Mouse (Mus musculus) liver, embryonic 15.5 days (tissue): ENCODE measurements around the gene Ces1g. TPM values are rescaled to one million over a fixed set of nuclear protein-coding genes. Genes with fewer than 3 reads are reported as not detected.

Experiments
- ATAC-seq: fragments of 200-750 bp; cut with Nextera tagmentation; 2 replicates; pipeline ENCODE4 v1.8.0; 2017; ENCODE audit warnings: moderate number of reproducible peaks, mild to moderate bottlenecking, moderate library complexity; ENCODE audit not compliant: insufficient read depth
- H3K27ac ChIP-seq: fragments of 300-500 bp; sonication (generic); replicated peaks from 2 replicates; pipeline ENCODE4 v1.5.1; 2015; ENCODE audit warnings: mild to moderate bottlenecking, inconsistent platforms
- H3K27me3 ChIP-seq: fragments of 300-500 bp; sonication (generic); 2 replicates; pipeline ENCODE4 v1.6.1; 2015; ENCODE audit warnings: mild to moderate bottlenecking, inconsistent platforms
- H3K36me3 ChIP-seq: fragments of 300-500 bp; sonication (generic); replicated peaks from 2 replicates; pipeline ENCODE4 v1.6.1; 2015; ENCODE audit warnings: moderate library complexity, mild to moderate bottlenecking, inconsistent platforms
- H3K4me1 ChIP-seq: fragments of 300-500 bp; sonication (generic); replicated peaks from 2 replicates; pipeline ENCODE4 v1.6.1; 2015; ENCODE audit warnings: inconsistent platforms
- H3K4me2 ChIP-seq: fragments of 300-500 bp; sonication (generic); 2 replicates; pipeline ENCODE4 v1.6.1; 2015; ENCODE audit warnings: moderate library complexity, mild to moderate bottlenecking, inconsistent platforms
- H3K4me3 ChIP-seq: fragments of 300-500 bp; sonication (generic); replicated peaks from 2 replicates; pipeline ENCODE4 v1.5.1; 2015; ENCODE audit warnings: mild to moderate bottlenecking, inconsistent platforms
- H3K9ac ChIP-seq: fragments of 300-500 bp; sonication (generic); 2 replicates; pipeline ENCODE4 v1.6.1; 2015; ENCODE audit warnings: moderate library complexity, mild to moderate bottlenecking, inconsistent platforms
- H3K9me3 ChIP-seq: fragments of 300-500 bp; sonication (generic); replicated peaks from 2 replicates; pipeline ENCODE4 v1.6.1; 2016; ENCODE audit warnings: inconsistent platforms
- WGBS: fragments of 180-500 bp; shearing (Covaris S2); methylation state at CpG from one replicate; pipeline ENCODE4 v1.1.7; 2015; ENCODE audit warnings: mixed read lengths; ENCODE audit not compliant: insufficient replicate concordance; 5-methylcytosine and 5-hydroxymethylcytosine counted together
- polyA plus RNA-seq: library from polyadenylated mRNA; unstranded; fragments of >200 nt; fragmentation: Nextera tagmentation; extraction: Ambion mirVana; gene quantifications from 2 replicates; pipeline ENCODE4 v1.2.1, GENCODE M21; 2015

The Ces1g gene
- polyA plus RNA-seq: 3.0 and 3.8 TPM in 2 replicates

DNA sequence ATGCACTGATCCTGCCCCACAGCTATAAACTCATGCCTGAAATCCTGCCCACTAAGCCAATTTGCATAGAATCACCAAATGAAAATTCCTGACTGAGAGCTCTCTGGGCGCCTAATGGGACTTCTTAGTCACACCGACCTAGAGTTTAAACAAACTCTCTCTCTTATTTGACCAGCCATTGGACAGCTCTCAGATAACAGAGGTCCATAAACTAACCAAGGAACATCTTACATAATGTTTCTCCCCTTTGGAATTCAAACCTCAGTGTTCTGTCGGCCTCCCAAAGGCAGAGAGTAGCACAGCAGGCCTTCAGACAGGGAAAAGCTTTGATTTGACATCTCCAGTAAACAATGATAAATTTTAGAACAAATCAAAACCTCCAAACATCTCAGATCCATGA is at the start of gene Ces1g:
Ces1g (minus strand) TSS at position 102 of the 400 bp plus-strand sequence.
- H3K4me2 ChIP-seq: no peak within 1 kb of the TSS
- H3K4me3 ChIP-seq: no peak within 1 kb of the TSS
- no peak for ATAC-seq
- H3K36me3 ChIP-seq: no peaks in the 10 kb centered on the region
- no peak within 1 kb of the TSS for H3K27ac ChIP-seq
- no peaks in the 10 kb centered on the region for H3K27me3 ChIP-seq
- H3K9ac ChIP-seq: no peak within 1 kb of the TSS
- 28% methylated on average over 3 of the region's 3 CpGs for WGBS
- no peaks in the 10 kb centered on the region for H3K9me3 ChIP-seq
- H3K4me1 ChIP-seq: no peaks in the 10 kb centered on the region

DNA sequence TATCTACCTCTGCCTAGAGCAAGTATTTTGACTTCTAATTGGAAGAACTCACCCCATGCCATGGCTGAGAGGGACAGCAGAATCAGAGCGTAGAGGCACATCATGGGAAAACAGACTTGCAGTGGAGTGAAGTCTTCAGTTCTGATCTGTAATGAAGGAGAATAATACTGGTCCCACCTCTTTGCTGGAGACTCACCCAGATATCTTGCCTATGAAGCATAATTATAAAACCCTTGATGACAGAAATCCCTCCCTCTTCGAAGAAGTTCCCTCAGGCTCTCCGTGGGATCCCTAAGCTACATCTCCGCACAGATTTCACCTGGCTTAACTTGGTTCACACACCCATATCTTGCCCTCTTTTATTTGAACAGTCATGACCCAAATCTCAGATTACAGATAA is 42.5 kb upstream of the Ces1g start, which contains the start of gene Ces1h:
Ces1h (minus strand) TSS at position 101 of the 400 bp plus-strand sequence.
- no peak within 1 kb of the TSS for H3K4me2 ChIP-seq
- H3K4me1 ChIP-seq: no peaks in the 10 kb centered on the region
- 66% methylated on average over 4 of the region's 4 CpGs for WGBS
- no peaks in the 10 kb centered on the region for H3K9me3 ChIP-seq
- H3K27me3 ChIP-seq: no peaks in the 10 kb centered on the region
- H3K36me3 ChIP-seq: no peaks in the 10 kb centered on the region
- no peak for ATAC-seq
- no peak within 1 kb of the TSS for H3K27ac ChIP-seq
- H3K4me3 ChIP-seq: no peak within 1 kb of the TSS
- H3K9ac ChIP-seq: no peak within 1 kb of the TSS

DNA sequence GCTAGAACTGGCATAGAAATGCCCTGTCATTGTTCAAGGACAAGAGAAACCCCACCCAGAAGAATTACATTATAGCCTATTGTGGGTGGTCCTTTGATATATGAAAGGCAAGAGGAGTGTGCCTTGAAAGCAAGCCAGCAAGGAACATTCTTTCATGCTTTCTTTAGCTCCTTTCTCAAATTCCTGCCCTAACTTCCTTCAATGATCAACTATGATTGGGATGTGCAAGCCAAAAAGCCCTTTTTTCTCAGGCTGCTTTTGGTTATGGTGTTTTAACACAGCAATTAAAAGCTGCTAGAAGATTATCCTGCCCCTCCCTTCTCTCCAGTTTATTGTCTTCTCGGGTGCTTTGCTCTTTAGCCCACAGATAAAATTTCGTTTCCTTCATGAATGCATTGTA is 32.4 kb upstream of the Ces1g start:
- Histone ChIP-seq H3K9me3 (no peaks in the 10 kb centered on the region), H3K27ac (no peak overlapping the region), H3K9ac (no peak overlapping the region), H3K36me3 (no peaks in the 10 kb centered on the region), H3K4me1 (no peaks in the 10 kb centered on the region), H3K4me2 (no peak overlapping the region), H3K27me3 (no peaks in the 10 kb centered on the region), H3K4me3 (no peak overlapping the region)
- WGBS: 23% methylated on average over 2 of the region's 2 CpGs
- no peak for ATAC-seq

DNA sequence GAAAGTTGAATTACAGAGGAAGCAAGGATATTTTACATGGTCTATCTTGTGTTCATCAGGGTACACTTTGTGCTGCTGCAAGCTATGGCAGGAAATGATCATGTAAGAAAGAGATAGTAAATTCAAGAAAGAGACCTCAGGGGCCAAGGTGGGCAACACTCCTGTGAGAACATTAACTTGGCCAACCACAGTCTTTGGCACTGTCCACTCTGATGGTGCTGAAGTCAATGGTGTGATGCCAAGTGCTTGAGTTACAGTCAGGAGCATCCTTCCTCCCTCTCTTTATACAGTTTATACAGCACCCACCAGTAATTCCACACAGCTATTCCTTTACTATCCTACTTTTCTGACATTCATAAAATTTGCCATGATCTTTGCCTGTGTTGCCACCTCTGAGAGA is 23.0 kb upstream of the Ces1g start:
- H3K4me2 ChIP-seq: no peak overlapping the region
- H3K27ac ChIP-seq: no peak overlapping the region
- H3K36me3 ChIP-seq: no peaks in the 10 kb centered on the region
- no peak overlapping the region for H3K9ac ChIP-seq
- H3K4me3 ChIP-seq: no peak overlapping the region
- no peaks in the 10 kb centered on the region for H3K27me3 ChIP-seq
- no peaks in the 10 kb centered on the region for H3K9me3 ChIP-seq
- no peak for ATAC-seq
- H3K4me1 ChIP-seq: no peaks in the 10 kb centered on the region

DNA sequence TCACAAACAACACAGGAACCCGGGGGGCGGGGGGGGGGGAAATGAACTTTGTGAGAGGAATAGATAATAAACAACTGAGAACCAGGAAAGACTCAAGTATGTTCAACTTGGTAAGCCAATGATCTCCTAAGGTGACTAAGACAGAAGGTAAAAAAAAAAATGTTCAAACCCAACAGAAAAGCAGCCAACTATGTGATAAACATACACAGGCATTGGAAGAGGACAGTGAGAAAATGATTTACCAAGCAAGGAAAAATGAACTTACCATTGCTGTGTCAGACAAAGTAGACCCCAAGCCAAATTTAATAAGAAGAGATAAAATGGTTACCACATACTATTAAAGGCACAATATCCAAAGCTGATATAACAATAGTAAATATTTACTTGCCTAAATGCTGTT is 2.4 kb upstream of the Ces1g start:
- no peak overlapping the region for H3K4me2 ChIP-seq
- no peak overlapping the region for H3K4me3 ChIP-seq
- WGBS: 72% methylated on average over 2 of the region's 2 CpGs
- no peaks in the 10 kb centered on the region for H3K27me3 ChIP-seq
- ATAC-seq: no peak
- H3K4me1 ChIP-seq: no peaks in the 10 kb centered on the region
- no peak overlapping the region for H3K27ac ChIP-seq
- no peaks in the 10 kb centered on the region for H3K36me3 ChIP-seq
- no peaks in the 10 kb centered on the region for H3K9me3 ChIP-seq
- H3K9ac ChIP-seq: no peak overlapping the region

DNA sequence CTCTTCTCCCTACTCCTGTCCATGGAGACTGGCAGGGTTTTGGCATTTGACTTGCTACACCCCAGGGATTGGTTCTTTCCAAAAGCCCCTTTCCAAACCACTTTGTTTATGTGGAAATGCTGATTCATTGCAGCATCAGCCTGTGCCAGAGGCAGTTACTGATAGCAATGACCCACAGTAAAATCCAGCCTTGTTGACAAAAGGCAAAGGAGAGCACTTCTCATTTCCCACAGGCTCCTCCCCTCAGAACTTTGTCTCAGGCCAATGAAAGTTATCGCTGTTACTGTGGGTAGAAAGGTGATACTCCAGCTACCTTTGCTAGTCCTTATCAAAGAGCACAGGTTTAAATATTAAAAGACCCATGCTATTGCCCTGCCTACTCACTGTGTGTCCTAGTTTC is 4.4 kb downstream of the Ces1g start:
- Histone ChIP-seq H3K27me3 (no peaks in the 10 kb centered on the region), H3K9me3 (no peaks in the 10 kb centered on the region), H3K36me3 (no peaks in the 10 kb centered on the region), H3K27ac (0 out of 2 replicates have a peak overlapping the region, but pooled peaks have one; percentile 25), H3K4me1 (no peaks in the 10 kb centered on the region), H3K4me3 (no peak overlapping the region), H3K4me2 (no peak overlapping the region), H3K9ac (no peak overlapping the region)
- peak; percentile 67 for ATAC-seq
- WGBS: 64% methylated on average over 1 of the region's 1 CpGs

DNA sequence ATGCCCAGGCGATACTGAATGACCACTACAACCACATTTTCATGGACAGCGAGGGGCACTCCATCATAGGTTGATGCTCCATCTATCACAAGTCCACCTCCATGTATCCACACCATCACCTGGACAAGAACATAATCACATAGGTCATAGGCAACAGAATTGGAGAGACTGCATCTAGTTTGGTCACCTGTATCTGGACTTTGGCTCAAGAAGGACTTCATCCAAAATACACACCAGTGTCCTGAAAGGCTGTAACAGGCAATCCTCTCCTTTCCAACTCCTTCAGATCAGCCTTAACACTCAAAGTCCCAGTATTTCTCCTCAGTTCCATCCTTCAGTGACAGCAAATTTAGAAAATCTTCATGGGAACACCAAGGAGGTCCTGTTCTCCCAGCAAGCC is 6.0 kb downstream of the Ces1g start:
- no peak overlapping the region for H3K9ac ChIP-seq
- 59% methylated on average over 2 of the region's 2 CpGs for WGBS
- no peak for ATAC-seq
- H3K27ac ChIP-seq: no peak overlapping the region
- H3K4me1 ChIP-seq: no peaks in the 10 kb centered on the region
- no peaks in the 10 kb centered on the region for H3K27me3 ChIP-seq
- H3K9me3 ChIP-seq: no peaks in the 10 kb centered on the region
- H3K36me3 ChIP-seq: no peaks in the 10 kb centered on the region
- no peak overlapping the region for H3K4me2 ChIP-seq
- H3K4me3 ChIP-seq: no peak overlapping the region

DNA sequence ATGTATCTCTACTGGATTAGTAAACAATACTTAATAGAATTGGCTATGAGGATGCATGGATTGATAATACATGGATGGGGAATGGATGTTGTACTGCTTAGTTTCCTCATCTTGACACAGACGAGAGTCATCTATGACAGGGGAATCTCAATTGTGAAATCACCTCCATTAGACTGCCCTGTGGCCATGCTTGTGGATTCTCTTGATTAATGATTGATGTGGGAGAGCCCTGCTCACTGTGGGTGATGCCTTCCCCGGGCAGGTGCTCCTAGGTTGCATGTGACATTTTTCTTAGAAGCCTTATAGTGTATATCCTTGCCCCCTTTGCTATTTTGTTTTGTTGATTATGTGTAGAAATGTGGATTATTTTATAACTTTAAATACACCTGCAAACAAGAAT is 12.0 kb downstream of the Ces1g start:
- Histone ChIP-seq H3K27ac (no peak overlapping the region), H3K4me3 (no peak overlapping the region), H3K4me2 (no peak overlapping the region), H3K9ac (no peak overlapping the region), H3K9me3 (no peaks in the 10 kb centered on the region), H3K4me1 (no peaks in the 10 kb centered on the region), H3K36me3 (no peaks in the 10 kb centered on the region), H3K27me3 (no peaks in the 10 kb centered on the region)
- peak; percentile 64; the same call in 1 of the 2 replicates for ATAC-seq
- 28% methylated on average over 2 of the region's 2 CpGs for WGBS

DNA sequence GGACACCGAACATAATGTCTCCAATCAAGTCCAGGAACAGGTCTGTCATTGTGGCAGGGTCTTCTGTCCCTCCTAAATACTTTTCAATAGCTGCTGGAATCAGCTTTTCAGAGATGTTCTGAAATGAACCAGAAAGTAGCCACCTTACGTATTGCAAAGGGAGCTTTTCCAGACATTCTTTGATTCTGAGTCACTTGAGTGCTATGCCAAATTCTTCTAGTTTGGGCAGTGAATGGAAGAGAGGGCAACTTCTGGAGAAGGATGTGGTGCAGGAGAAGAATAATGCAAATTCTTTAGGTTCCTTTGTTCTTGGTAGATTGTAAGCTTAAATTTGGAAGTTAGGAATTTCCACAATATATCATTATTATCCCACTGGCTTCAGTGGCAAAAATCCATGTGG is 20.1 kb downstream of the Ces1g start:
- no peak overlapping the region for H3K4me3 ChIP-seq
- no peak overlapping the region for H3K9ac ChIP-seq
- H3K4me1 ChIP-seq: no peaks in the 10 kb centered on the region
- ATAC-seq: no peak
- no peak overlapping the region for H3K4me2 ChIP-seq
- no peaks in the 10 kb centered on the region for H3K27me3 ChIP-seq
- no peaks in the 10 kb centered on the region for H3K9me3 ChIP-seq
- no peak overlapping the region for H3K27ac ChIP-seq
- H3K36me3 ChIP-seq: no peaks in the 10 kb centered on the region
- 67% methylated on average over 2 of the region's 2 CpGs for WGBS

DNA sequence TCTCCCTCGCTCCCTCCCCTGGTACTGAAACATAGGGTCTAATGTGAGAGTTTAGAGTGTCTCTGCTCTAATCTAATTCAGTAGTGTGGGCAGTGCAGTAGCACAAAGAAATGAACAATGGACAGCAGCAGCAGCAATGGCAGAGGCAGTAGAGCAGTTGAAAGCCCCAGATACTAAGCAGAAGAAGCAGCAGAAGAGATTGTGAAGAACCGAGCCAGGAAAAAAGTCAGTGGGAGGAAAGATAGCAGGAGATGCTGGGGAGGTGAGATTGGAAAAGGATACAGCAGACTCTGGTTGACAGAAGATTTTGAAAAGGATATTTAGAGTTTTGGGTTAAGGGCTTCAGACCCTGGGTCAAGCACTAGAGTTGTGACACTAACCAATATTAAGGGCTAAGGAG is 21.6 kb downstream of the Ces1g start:
- 59% methylated on average over 2 of the region's 2 CpGs for WGBS
- no peaks in the 10 kb centered on the region for H3K27me3 ChIP-seq
- no peaks in the 10 kb centered on the region for H3K36me3 ChIP-seq
- H3K4me1 ChIP-seq: no peaks in the 10 kb centered on the region
- H3K9ac ChIP-seq: no peak overlapping the region
- no peak overlapping the region for H3K27ac ChIP-seq
- no peaks in the 10 kb centered on the region for H3K9me3 ChIP-seq
- no peak overlapping the region for H3K4me3 ChIP-seq
- ATAC-seq: no peak
- no peak overlapping the region for H3K4me2 ChIP-seq

DNA sequence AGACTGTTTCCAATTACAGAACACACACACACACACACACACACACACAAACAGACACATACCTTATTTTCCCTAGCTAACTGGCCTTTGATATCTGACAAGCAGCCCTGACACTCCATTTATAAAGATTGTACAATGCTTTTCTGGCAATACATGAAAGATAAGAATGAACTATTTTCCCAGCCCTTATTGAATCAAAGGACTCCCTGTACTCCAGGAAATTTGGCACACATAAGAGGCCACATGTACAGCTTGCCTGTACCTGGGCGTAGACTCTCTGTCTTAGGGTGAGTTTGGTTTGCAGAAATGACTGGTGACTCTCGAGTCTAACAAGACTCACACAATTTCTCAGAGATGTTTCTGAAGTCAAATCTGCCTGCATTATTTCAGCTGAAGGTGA is 53.2 kb downstream of the Ces1g start:
- Histone ChIP-seq H3K36me3 (no peaks in the 10 kb centered on the region), H3K4me2 (no peak overlapping the region), H3K27me3 (no peaks in the 10 kb centered on the region), H3K9ac (no peak overlapping the region), H3K27ac (no peak overlapping the region), H3K4me3 (no peak overlapping the region), H3K9me3 (no peaks in the 10 kb centered on the region), H3K4me1 (no peaks in the 10 kb centered on the region)
- no peak for ATAC-seq
- 50% methylated on average over 2 of the region's 2 CpGs for WGBS

DNA sequence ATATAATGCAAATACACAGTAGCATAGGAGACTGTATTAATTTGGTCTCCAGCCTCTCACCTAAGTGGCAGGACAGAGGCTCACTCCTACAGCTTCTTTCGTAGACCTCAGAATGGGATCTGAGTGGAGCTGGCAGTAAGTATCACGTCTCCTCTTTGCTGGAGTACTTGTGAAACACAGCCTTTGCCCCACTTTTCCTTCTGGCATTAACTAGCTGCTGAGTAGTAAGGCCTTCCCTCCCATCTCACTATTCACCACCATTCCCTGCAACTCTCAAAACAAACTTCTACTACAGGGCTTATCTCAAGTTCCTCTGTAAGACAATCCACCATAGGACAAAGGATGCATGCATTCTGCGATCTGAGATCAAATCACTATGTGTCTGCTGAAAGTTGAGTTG is 54.8 kb downstream of the Ces1g start:
- no peaks in the 10 kb centered on the region for H3K36me3 ChIP-seq
- no peaks in the 10 kb centered on the region for H3K27me3 ChIP-seq
- no peaks in the 10 kb centered on the region for H3K4me1 ChIP-seq
- ATAC-seq: no peak
- H3K4me3 ChIP-seq: no peak overlapping the region
- H3K9me3 ChIP-seq: no peaks in the 10 kb centered on the region
- no peak overlapping the region for H3K9ac ChIP-seq
- H3K4me2 ChIP-seq: no peak overlapping the region
- WGBS: 50% methylated on average over 3 of the region's 3 CpGs
- H3K27ac ChIP-seq: no peak overlapping the region
